Mouse (Mus musculus): Measurements from ENCODE around the gene Fam131c.

DNA sequence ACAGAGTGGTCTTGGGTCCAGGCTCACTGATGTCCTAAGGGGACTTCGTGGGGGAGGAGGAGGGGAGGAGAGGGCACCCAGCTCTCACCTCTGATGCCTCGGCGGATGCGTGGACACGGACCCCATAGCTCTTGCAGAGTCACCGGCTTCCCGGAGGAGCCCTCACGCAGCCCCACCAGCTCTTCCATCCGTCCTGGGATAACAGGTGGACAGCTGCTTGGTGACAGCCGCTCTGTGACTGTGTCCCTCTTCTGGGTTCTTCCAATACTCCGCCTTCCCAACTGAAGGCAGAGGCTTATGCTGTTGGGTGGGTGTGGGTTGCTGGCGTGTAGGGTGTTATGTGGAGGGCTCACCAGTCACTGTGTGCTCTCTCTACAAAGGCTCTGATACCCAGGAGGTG is 29.8 kb downstream of the Fam131c start:
- no peak for TF ChIP-seq CTCF (conservative IDR thresholded peaks at IDR 0.05; ENCODE audit: low read length)
- no peak for TF ChIP-seq POU5F1 (IDR thresholded peaks at IDR 0.05; ENCODE audit: borderline replicate concordance, low read length)
- TF ChIP-seq NANOG (IDR thresholded peaks at IDR 0.05; ENCODE audit: borderline replicate concordance, low read length) = no peak
